Mouse (Mus musculus): ENCODE measurements at regions not wholly inside any gene's neighbourhood (a gene's known extent, or its start where the extent isn't known, plus 50 kb on each side); places are given as distances from the start of the nearest gene placed in this dataset.

GRCm38 (mm10) chr4:88939397-88939796 lies 59.4 kb upstream of the Ifne start:
- DNase-seq, result no peak

GRCm38 (mm10) chr4:88938712-88939032 lies 58.7 kb upstream of the Ifne start:
- no peak for DNase-seq

- peak; percentile 68 for DNase-seq
These were observed 58.1 kb upstream of the Ifne start for GRCm38 (mm10) chr4:88937866-88938711.

GRCm38 (mm10) chr4:88936976-88937375 lies 57.0 kb upstream of the Ifne start:
- no peak for DNase-seq

- DNase-seq, result no peak
These were observed 55.9 kb upstream of the Ifne start for GRCm38 (mm10) chr4:88935901-88936300.

GRCm38 (mm10) chr4:88935316-88935715 lies 55.3 kb upstream of the Ifne start:
- no peak for DNase-seq

GRCm38 (mm10) chr4:88934266-88935025 lies 54.4 kb upstream of the Ifne start:
- no peak for DNase-seq

GRCm38 (mm10) chr4:88931217-88931616 lies 51.2 kb upstream of the Ifne start:
- no peak for DNase-seq

All from kidney, adult 18-20 months (tissue).